Mouse (Mus musculus): ENCODE measurements around the gene Adgrg3. TPM values are rescaled to one million over a fixed set of nuclear protein-coding genes. Genes with fewer than 3 reads are reported as not detected.

Gene Adgrg3
- polyA plus RNA-seq, 1 experiment from 2014 or later = 3.3 TPM

GRCm38 (mm10) chr8:95067582-95067981, 50.1 kb downstream of the Adgrg3 start:
- no peak for ATAC-seq (ENCODE audit: low FRiP score, low read depth)
- Histone ChIP-seq H3K4me2 (replicated peaks) (no peak overlapping the region), H3K4me3 (no peak overlapping the region), H3K9me3 (no peaks in the 10 kb centered on the region), H3K4me1 (no peaks in the 10 kb centered on the region), H3K9ac (no peak overlapping the region), H3K27ac (no peak overlapping the region), H3K27me3 (no peaks in the 10 kb centered on the region), H3K36me3 (no peaks in the 10 kb centered on the region)
- WGBS = 46% methylated on average over 3 of the region's 3 CpGs

GRCm38 (mm10) chr8:95075504-95075903, 58.0 kb downstream of the Adgrg3 start:
- Histone ChIP-seq H3K36me3 (no peaks in the 10 kb centered on the region), H3K4me3 (no peak overlapping the region), H3K4me2 (replicated peaks) (no peak overlapping the region), H3K9me3 (no peaks in the 10 kb centered on the region), H3K9ac (no peak overlapping the region), H3K27me3 (no peaks in the 10 kb centered on the region), H3K4me1 (no peaks in the 10 kb centered on the region), H3K27ac (no peak overlapping the region)
- no peak for ATAC-seq (ENCODE audit: low FRiP score, low read depth)
- 74% methylated on average over 3 of the region's 3 CpGs for WGBS

GRCm38 (mm10) chr8:95076151-95076550, 58.7 kb downstream of the Adgrg3 start:
- Histone ChIP-seq H3K4me1 (no peaks in the 10 kb centered on the region), H3K36me3 (no peaks in the 10 kb centered on the region), H3K4me3 (no peak overlapping the region), H3K9me3 (no peaks in the 10 kb centered on the region), H3K4me2 (replicated peaks) (no peak overlapping the region), H3K9ac (no peak overlapping the region), H3K27me3 (no peaks in the 10 kb centered on the region), H3K27ac (no peak overlapping the region)
- ATAC-seq (ENCODE audit: low FRiP score, low read depth) = no peak
- 79% methylated on average over 17 of the region's 17 CpGs for WGBS

DNA sequence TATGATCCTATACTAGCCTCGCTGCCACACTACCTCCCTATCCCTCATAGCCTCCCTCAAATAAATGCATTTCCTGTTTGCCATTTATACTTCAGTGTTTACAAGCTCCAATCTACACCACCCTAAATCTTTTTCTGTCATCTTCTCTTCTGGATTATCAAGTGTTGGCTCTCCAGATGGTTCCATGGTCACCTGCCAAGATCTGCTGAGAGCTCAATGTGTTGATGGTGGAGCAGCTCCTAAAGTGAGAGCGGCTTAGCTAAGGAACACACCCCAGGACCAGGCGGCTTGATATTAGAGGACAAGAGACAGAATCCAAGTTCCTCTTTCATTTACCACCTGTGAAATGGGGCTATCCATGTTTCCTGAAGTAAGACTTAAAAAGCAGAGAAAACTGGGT, 60.6 kb downstream of the Adgrg3 start:
- Histone ChIP-seq H3K4me1 (peaks cover 11% of the 10 kb centered on the region), H3K9ac (no peak overlapping the region)
- no peak for ATAC-seq (ENCODE audit: low FRiP score, low read depth)

DNA sequence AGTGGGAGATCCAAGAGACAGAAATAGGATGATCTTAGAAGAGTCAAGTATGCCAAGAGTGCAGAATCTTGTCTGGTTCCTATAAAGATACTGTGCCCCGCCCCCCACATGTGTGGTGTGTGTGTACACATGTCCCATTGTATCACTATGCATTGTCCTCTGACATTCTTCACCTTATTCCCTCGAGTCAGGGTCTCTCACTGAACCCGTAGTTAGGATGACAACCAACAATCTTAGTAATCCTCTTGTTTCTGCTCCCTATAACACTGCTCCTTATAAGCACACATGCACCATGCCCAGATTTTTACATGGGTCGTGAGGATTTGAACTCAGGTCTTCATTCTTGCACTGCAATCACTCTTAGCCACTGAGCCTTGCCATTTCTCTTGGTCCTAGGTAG, 61.8 kb downstream of the Adgrg3 start:
- no peak overlapping the region for H3K4me2 ChIP-seq (replicated peaks)
- peaks cover 11% of the 10 kb centered on the region for H3K4me1 ChIP-seq
- H3K27ac ChIP-seq = no peak overlapping the region
- no peaks in the 10 kb centered on the region for H3K27me3 ChIP-seq
- no peaks in the 10 kb centered on the region for H3K9me3 ChIP-seq
- no peak overlapping the region for H3K4me3 ChIP-seq
- 84% methylated on average over 4 of the region's 4 CpGs for WGBS
- no peak overlapping the region for H3K9ac ChIP-seq
- peaks cover 19% of the 10 kb centered on the region for H3K36me3 ChIP-seq
- no peak for ATAC-seq (ENCODE audit: low FRiP score, low read depth)

More for the DNA sequence above, 60.6 kb downstream of the Adgrg3 start:
- peaks cover 6% of the 10 kb centered on the region for H3K36me3 ChIP-seq
- no peak overlapping the region for H3K4me3 ChIP-seq
- H3K27ac ChIP-seq = no peak overlapping the region
- no peak overlapping the region for H3K4me2 ChIP-seq (replicated peaks)
- no peaks in the 10 kb centered on the region for H3K9me3 ChIP-seq
- H3K27me3 ChIP-seq = no peaks in the 10 kb centered on the region
- 83% methylated on average over 3 of the region's 3 CpGs for WGBS

DNA sequence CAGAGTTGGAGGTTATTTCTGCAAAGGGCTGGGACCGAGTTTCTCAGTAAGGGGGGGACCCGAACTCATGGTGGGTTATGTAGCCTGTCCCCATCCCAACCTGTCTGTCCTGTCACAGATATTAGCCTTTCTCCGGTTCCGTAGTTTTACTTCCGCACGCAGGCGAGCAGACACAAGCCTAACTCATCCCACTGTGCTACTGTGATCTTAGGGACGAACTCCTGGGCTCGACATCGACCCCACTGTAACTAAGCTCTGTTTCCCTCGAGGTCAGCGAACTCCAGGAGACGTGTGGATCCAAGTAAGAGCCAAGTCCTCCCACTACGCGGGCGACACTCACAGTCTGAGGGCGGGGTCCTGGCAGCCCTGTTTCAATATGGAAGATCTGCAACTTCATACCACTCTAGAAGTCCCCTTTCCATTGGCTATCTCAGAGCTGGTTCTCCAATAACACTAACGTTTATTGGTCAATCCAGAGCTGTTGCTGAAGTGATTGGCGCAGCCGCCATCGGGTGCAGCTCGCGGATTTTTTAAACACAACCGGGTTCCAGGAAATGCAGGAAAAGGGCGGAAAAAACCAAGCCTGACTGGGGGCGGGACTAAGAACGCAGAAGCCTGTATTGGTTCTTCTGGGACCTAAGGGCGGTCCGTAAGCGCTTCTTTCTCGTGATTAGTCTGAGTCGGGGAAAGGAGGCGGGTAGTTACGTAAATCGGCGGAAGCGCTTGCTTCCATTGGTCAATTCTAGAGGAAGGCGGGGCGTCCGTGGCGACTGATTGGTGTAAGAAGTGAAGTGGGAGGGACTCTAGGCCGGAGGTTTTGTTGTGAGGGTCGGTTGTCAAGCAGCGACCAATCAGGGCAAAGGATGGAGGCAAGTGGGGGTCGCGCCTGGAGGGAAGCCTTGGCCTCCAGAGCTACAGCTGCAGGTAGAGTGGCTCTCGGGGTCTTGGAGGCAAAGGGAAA, 63.2 kb downstream of the Adgrg3 start, which contains the start of gene Katnb1:
Gene Katnb1 (plus strand): TSS at position 806 of the 961 bp plus-strand sequence.
- Histone ChIP-seq H3K4me1 (peaks cover 11% of the 10 kb centered on the region), H3K27ac (peak within 1 kb of the TSS; percentile 77; the same call in 1 of the 2 replicates), H3K4me2 (replicated peaks) (peak within 1 kb of the TSS; percentile 96), H3K36me3 (peaks cover 32% of the 10 kb centered on the region), H3K9ac (peak within 1 kb of the TSS; percentile 87), H3K9me3 (no peaks in the 10 kb centered on the region), H3K4me3 (peak within 1 kb of the TSS; percentile 87), H3K27me3 (no peaks in the 10 kb centered on the region)
- under 1% methylated on average over 47 of the region's 47 CpGs for WGBS
- ATAC-seq (ENCODE audit: low FRiP score, low read depth) = peak; percentile 98

- peak overlapping the region; percentile 96 for H3K4me2 ChIP-seq (replicated peaks)
- H3K9ac ChIP-seq = peak overlapping the region; percentile 87
- no peaks in the 10 kb centered on the region for H3K9me3 ChIP-seq
- H3K4me3 ChIP-seq = peak overlapping the region; percentile 87
- peak overlapping the region; percentile 77; the same call in 1 of the 2 replicates for H3K27ac ChIP-seq
- H3K4me1 ChIP-seq = peaks cover 11% of the 10 kb centered on the region
- no peak for ATAC-seq (ENCODE audit: low FRiP score, low read depth)
- H3K27me3 ChIP-seq = no peaks in the 10 kb centered on the region
- H3K36me3 ChIP-seq = peaks cover 39% of the 10 kb centered on the region
- 8% methylated on average over 11 of the region's 11 CpGs for WGBS
These were observed 64.2 kb downstream of the Adgrg3 start for GRCm38 (mm10) chr8:95081650-95082049.

DNA sequence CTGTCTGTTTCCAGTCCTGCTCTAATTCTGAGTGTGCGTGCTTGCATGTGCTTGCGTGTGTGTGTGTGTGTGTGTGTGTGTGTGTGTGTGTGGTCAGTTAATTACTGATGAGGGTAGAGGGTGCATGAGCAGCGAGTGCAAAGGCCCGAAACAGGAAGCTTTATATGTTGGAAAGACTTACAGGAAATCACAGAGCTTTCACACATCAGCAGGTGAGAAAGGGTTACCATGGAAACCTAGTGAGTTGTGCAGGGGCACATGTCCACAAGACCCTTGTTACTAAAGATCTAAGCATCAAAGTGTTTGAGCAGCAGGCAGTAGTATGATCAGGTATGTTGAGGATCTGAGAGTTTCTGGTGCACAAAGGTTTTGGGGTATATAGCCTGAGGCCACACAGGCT, 66.8 kb downstream of the Adgrg3 start:
- Histone ChIP-seq H3K4me1 (peaks cover 11% of the 10 kb centered on the region), H3K27ac (no peak overlapping the region), H3K9me3 (no peaks in the 10 kb centered on the region), H3K4me3 (no peak overlapping the region), H3K9ac (no peak overlapping the region; the same call in 1 of the 2 replicates), H3K36me3 (peaks cover 63% of the 10 kb centered on the region), H3K4me2 (replicated peaks) (no peak overlapping the region), H3K27me3 (no peaks in the 10 kb centered on the region)
- ATAC-seq (ENCODE audit: low FRiP score, low read depth) = no peak
- 79% methylated on average over 4 of the region's 4 CpGs for WGBS

GRCm38 (mm10) chr8:95084744-95085431, 67.4 kb downstream of the Adgrg3 start:
- Histone ChIP-seq H3K27me3 (no peaks in the 10 kb centered on the region), H3K4me1 (peaks cover 11% of the 10 kb centered on the region), H3K36me3 (peaks cover 69% of the 10 kb centered on the region), H3K9ac (no peak overlapping the region; the same call in 1 of the 2 replicates), H3K4me3 (no peak overlapping the region), H3K9me3 (no peaks in the 10 kb centered on the region), H3K27ac (no peak overlapping the region), H3K4me2 (replicated peaks) (no peak overlapping the region)
- ATAC-seq (ENCODE audit: low FRiP score, low read depth) = no peak
- 82% methylated on average over 10 of the region's 10 CpGs for WGBS

GRCm38 (mm10) chr8:95085432-95086141, 68.1 kb downstream of the Adgrg3 start:
- peaks cover 76% of the 10 kb centered on the region for H3K36me3 ChIP-seq
- H3K27me3 ChIP-seq = no peaks in the 10 kb centered on the region
- no peak overlapping the region for H3K9ac ChIP-seq
- no peaks in the 10 kb centered on the region for H3K9me3 ChIP-seq
- H3K27ac ChIP-seq = no peak overlapping the region
- H3K4me1 ChIP-seq = peaks cover 11% of the 10 kb centered on the region
- ATAC-seq (ENCODE audit: low FRiP score, low read depth) = no peak
- no peak overlapping the region for H3K4me2 ChIP-seq (replicated peaks)
- 90% methylated on average over 7 of the region's 7 CpGs for WGBS
- no peak overlapping the region for H3K4me3 ChIP-seq

DNA sequence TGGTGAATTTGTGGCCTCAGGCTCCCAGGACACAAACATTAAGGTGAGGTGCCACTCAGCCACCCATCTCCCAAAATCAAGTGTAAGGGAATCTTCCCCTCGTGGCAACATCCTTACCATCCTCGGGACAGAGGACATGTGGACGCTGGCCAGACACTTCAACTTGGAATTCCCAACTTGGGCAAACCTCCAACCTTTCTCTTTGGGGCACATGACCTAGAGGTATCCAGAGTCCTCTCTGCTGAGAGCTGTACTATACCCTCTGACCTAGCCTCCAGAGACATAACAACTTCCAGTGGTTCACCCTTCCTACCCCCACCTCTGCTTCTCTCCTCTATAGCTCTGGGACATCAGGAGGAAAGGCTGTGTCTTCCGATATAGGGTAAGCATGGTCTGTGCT, 76.1 kb downstream of the Adgrg3 start:
- Histone ChIP-seq H3K4me1 (no peaks in the 10 kb centered on the region), H3K27ac (no peak overlapping the region), H3K27me3 (no peaks in the 10 kb centered on the region), H3K4me3 (no peak overlapping the region), H3K4me2 (replicated peaks) (no peak overlapping the region), H3K9ac (no peak overlapping the region), H3K36me3 (peaks cover 100% of the 10 kb centered on the region), H3K9me3 (no peaks in the 10 kb centered on the region)
- ATAC-seq (ENCODE audit: low FRiP score, low read depth) = no peak
- 94% methylated on average over 4 of the region's 4 CpGs for WGBS
